Mouse (Mus musculus): ENCODE results near the gene A030014E15Rik. TPM values are rescaled to one million over a fixed set of nuclear protein-coding genes. Genes with fewer than 3 reads are reported as not detected.

The A030014E15Rik gene
- polyA plus RNA-seq, 1 experiment from 2014 or later = not detected

DNA sequence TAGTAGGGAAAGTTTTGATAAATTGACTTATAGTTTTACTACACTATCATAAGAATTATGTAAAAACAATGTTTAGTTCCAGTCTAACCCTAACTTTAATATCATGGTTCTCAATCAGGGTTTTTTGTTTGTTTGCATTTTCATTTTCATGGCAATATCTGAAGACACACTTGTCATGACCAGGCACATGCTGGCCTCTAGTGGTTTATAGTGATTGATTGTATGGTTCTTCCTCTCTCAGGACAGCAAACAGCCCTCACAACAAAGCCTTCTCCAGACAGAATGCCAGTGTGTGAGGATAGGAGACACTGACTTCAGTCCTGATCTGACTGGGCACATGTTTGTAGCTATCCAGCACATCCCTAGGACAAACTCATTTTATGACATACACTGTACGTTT is 48.5 kb downstream of the A030014E15Rik start:
- Histone ChIP-seq H3K4me3 (ENCODE audit: low read length) (no peak overlapping the region), H3K36me3 (ENCODE audit: insufficient read depth, low read length) (no peaks in the 10 kb centered on the region), H3K9me3 (ENCODE audit: low read length) (no peaks in the 10 kb centered on the region), H3K27me3 (ENCODE audit: insufficient read depth, low read length) (no peaks in the 10 kb centered on the region), H3K27ac (ENCODE audit: low read length) (no peak overlapping the region), H3K4me2 (replicated peaks; ENCODE audit: low read depth, low read length) (no peak overlapping the region), H3K9ac (replicated peaks; ENCODE audit: low read length) (no peak overlapping the region), H3K4me1 (ENCODE audit: insufficient read depth, low read length) (no peaks in the 10 kb centered on the region)
- no peak for ATAC-seq (ENCODE audit: low FRiP score, low TSS enrichment)
- 74% methylated on average over 1 of the region's 1 CpGs for WGBS

GRCm38 (mm10) chr1:82973901-82974300 is 49.2 kb downstream of the A030014E15Rik start:
- 62% methylated on average over 6 of the region's 6 CpGs for WGBS
- Histone ChIP-seq H3K27me3 (ENCODE audit: insufficient read depth, low read length) (no peaks in the 10 kb centered on the region), H3K4me1 (ENCODE audit: insufficient read depth, low read length) (no peaks in the 10 kb centered on the region), H3K9ac (replicated peaks; ENCODE audit: low read length) (no peak overlapping the region), H3K4me2 (replicated peaks; ENCODE audit: low read depth, low read length) (no peak overlapping the region), H3K36me3 (ENCODE audit: insufficient read depth, low read length) (no peaks in the 10 kb centered on the region), H3K4me3 (ENCODE audit: low read length) (no peak overlapping the region), H3K9me3 (ENCODE audit: low read length) (no peaks in the 10 kb centered on the region), H3K27ac (ENCODE audit: low read length) (no peak overlapping the region)
- ATAC-seq (ENCODE audit: low FRiP score, low TSS enrichment) = no peak

- Histone ChIP-seq H3K4me1 (ENCODE audit: insufficient read depth, low read length) (no peaks in the 10 kb centered on the region), H3K27ac (ENCODE audit: low read length) (no peak overlapping the region), H3K9me3 (ENCODE audit: low read length) (no peaks in the 10 kb centered on the region), H3K27me3 (ENCODE audit: insufficient read depth, low read length) (no peaks in the 10 kb centered on the region), H3K9ac (replicated peaks; ENCODE audit: low read length) (no peak overlapping the region), H3K4me3 (ENCODE audit: low read length) (no peak overlapping the region), H3K36me3 (ENCODE audit: insufficient read depth, low read length) (no peaks in the 10 kb centered on the region), H3K4me2 (replicated peaks; ENCODE audit: low read depth, low read length) (no peak overlapping the region)
- ATAC-seq (ENCODE audit: low FRiP score, low TSS enrichment) = no peak
- 79% methylated on average over 9 of the region's 9 CpGs for WGBS
Observed at GRCm38 (mm10) chr1:82974342-82974741, 49.6 kb downstream of the A030014E15Rik start.

Other genes starting within 250 kb of the A030014E15Rik start
- gene Mff, start 200.0 kb upstream of the A030014E15Rik start, polyA plus RNA-seq (2015; fragmentation: Nextera tagmentation; extraction: Ambion mirVana) = 217 and 253 TPM in 2 replicates
- gene Tm4sf20, start 156.5 kb upstream of the A030014E15Rik start, polyA plus RNA-seq (2015; fragmentation: Nextera tagmentation; extraction: Ambion mirVana) = 1.1 and 1.7 TPM in 2 replicates
- not detected in 2 replicates for gene Gm47791, start 153.7 kb upstream of the A030014E15Rik start, polyA plus RNA-seq (2015; fragmentation: Nextera tagmentation; extraction: Ambion mirVana)
- 28.0 and 28.2 TPM in 2 replicates for gene Agfg1, start 85.4 kb upstream of the A030014E15Rik start, polyA plus RNA-seq (2015; fragmentation: Nextera tagmentation; extraction: Ambion mirVana)
- not detected in 2 replicates for gene A030005L19Rik, start 11.6 kb upstream of the A030014E15Rik start, polyA plus RNA-seq (2015; fragmentation: Nextera tagmentation; extraction: Ambion mirVana)
- not detected in 2 replicates for gene Gm6217, start 6.5 kb downstream of the A030014E15Rik start, polyA plus RNA-seq (2015; fragmentation: Nextera tagmentation; extraction: Ambion mirVana)
- gene A030003K21Rik, start 18.5 kb downstream of the A030014E15Rik start, polyA plus RNA-seq (2015; fragmentation: Nextera tagmentation; extraction: Ambion mirVana) = not detected in 2 replicates
- gene Gm7544, start 31.1 kb downstream of the A030014E15Rik start, polyA plus RNA-seq (2015; fragmentation: Nextera tagmentation; extraction: Ambion mirVana) = not detected in 2 replicates
- gene Gm47955, start 35.4 kb downstream of the A030014E15Rik start, polyA plus RNA-seq (2015; fragmentation: Nextera tagmentation; extraction: Ambion mirVana) = not detected in 2 replicates
- not detected in 2 replicates for gene Gm47959, start 75.6 kb downstream of the A030014E15Rik start, polyA plus RNA-seq (2015; fragmentation: Nextera tagmentation; extraction: Ambion mirVana)
- gene Slc19a3, start 113.5 kb downstream of the A030014E15Rik start, polyA plus RNA-seq (2015; fragmentation: Nextera tagmentation; extraction: Ambion mirVana) = 1.5 and 2.4 TPM in 2 replicates
- not detected in 2 replicates for gene Krtap28-10, start 117.6 kb downstream of the A030014E15Rik start, polyA plus RNA-seq (2015; fragmentation: Nextera tagmentation; extraction: Ambion mirVana)
- not detected in 2 replicates for gene Gm47969, start 120.0 kb downstream of the A030014E15Rik start, polyA plus RNA-seq (2015; fragmentation: Nextera tagmentation; extraction: Ambion mirVana)
- gene A030005K14Rik, start 134.5 kb downstream of the A030014E15Rik start, polyA plus RNA-seq (2015; fragmentation: Nextera tagmentation; extraction: Ambion mirVana) = not detected in 2 replicates
- gene Krtap28-13, start 136.0 kb downstream of the A030014E15Rik start, polyA plus RNA-seq (2015; fragmentation: Nextera tagmentation; extraction: Ambion mirVana) = not detected in 2 replicates
- gene Ccl20, start 191.8 kb downstream of the A030014E15Rik start, polyA plus RNA-seq (2015; fragmentation: Nextera tagmentation; extraction: Ambion mirVana) = 0.63 and 0.92 TPM in 2 replicates
- gene Daw1, start 234.8 kb downstream of the A030014E15Rik start, polyA plus RNA-seq (2015; fragmentation: Nextera tagmentation; extraction: Ambion mirVana) = 0.18 and 0.44 TPM in 2 replicates

All from kidney, embryonic 16.5 days (tissue).